Mouse (Mus musculus): ENCODE measurements around the gene Dlk2.

GRCm38 (mm10) chr17:46272675-46273074 lies 24.5 kb upstream of the Dlk2 start:
- TF ChIP-seq CTCF (IDR thresholded peaks at IDR 0.05; ENCODE audit: control insufficient read depth, insufficient read depth, insufficient replicate concordance, low read depth, low read length): no peak
- TF ChIP-seq POLR2A (IDR thresholded peaks at IDR 0.05; ENCODE audit: control insufficient read depth, low read depth, low read length): no peak

Data from testis, adult 2 months (tissue).